Mouse (Mus musculus): ENCODE results near the gene Sult1d1.
"Not testable (repeated sequence)": the region's sequence is repeated elsewhere in the genome, so short reads cannot be mapped to it uniquely, and the experiment has no call there.

GRCm38 (mm10) chr5:87523561-87523960 lies 45.3 kb downstream of the Sult1d1 start:
- not testable (repeated sequence) for TF ChIP-seq POLR2A (IDR thresholded peaks at IDR 0.05; ENCODE audit: extremely low read depth, insufficient read depth, low read length); CTCF (IDR thresholded peaks at IDR 0.05; ENCODE audit: low read depth, low read length)
